Mouse (Mus musculus): ENCODE measurements around the gene Ensa. TPM values are rescaled to one million over a fixed set of nuclear protein-coding genes. Genes with fewer than 3 reads are reported as not detected.

Ensa gene
- polyA plus RNA-seq (2012; rRNA removed) = 5.2 and 10.1 TPM in 2 replicates

DNA sequence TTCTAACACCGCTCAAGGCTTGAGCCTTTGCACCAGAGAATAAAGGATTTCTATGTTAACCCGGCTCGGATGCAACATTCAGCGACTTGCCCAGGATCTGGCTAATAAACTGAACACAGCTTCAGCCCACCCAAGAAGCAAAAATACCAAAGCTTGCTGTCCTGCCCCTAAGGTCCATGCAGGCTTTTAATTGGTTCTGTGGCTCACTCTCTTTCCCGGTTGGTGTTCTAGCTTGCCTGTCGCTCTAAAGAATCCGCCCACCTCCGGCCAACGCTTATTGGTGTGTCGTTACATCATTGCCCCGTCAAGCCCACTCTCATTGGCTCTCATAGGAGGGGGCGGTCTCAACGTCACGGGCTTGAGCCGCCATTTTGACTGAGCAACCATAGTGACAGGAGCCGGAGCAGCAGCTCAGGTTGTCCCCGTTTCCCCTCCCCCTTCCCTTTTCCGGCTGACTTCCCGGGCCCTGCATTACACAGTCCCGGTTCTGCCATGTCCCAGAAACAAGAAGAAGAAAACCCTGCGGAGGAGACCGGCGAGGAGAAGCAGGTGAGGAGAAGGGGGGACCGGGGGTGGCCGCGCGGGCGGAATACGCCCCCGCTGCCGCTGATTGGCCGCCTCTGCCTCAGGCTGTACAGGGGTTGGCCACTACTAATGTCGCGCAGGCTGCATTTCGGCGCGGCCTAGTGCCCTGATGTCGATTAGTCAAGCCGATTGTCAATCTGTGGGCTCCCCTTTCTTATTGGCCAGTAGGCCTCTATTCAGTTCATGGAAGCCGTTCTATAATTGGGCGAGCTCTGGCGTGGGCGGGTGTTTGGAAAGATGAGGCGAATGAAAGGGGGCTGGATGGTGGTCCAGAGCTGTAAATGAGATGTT is at the start of gene Ensa:
TSS of gene Ensa (plus strand) at position 366 of the 876 bp plus-strand sequence.
- no peaks in the 10 kb centered on the region for H3K27me3 ChIP-seq (ENCODE audit: control insufficient read depth, insufficient read depth, low read length)
- H3K4me1 ChIP-seq (ENCODE audit: control insufficient read depth, insufficient read depth, insufficient read length, low read length) = peaks cover 5% of the 10 kb centered on the region; the same call in 1 of the 2 replicates
- TF ChIP-seq CTCF (IDR thresholded peaks at IDR 0.05; ENCODE audit: extremely low read depth, insufficient read length, insufficient replicate concordance, low read depth, low read length) (no peak), POLR2A (IDR thresholded peaks at IDR 0.05; ENCODE audit: low read depth, low read length) (peak; percentile 52; the same call in 1 of the 2 replicates)
- H3K27ac ChIP-seq (ENCODE audit: insufficient read depth, low read depth, low read length) = peak within 1 kb of the TSS; percentile 76
- peak within 1 kb of the TSS; percentile 75 for H3K4me3 ChIP-seq (ENCODE audit: low read depth, low read length)
- H3K36me3 ChIP-seq (ENCODE audit: control insufficient read depth, insufficient read depth, low read length) = peaks cover 39% of the 10 kb centered on the region
- WGBS = under 1% methylated on average over 44 of the region's 44 CpGs

DNA sequence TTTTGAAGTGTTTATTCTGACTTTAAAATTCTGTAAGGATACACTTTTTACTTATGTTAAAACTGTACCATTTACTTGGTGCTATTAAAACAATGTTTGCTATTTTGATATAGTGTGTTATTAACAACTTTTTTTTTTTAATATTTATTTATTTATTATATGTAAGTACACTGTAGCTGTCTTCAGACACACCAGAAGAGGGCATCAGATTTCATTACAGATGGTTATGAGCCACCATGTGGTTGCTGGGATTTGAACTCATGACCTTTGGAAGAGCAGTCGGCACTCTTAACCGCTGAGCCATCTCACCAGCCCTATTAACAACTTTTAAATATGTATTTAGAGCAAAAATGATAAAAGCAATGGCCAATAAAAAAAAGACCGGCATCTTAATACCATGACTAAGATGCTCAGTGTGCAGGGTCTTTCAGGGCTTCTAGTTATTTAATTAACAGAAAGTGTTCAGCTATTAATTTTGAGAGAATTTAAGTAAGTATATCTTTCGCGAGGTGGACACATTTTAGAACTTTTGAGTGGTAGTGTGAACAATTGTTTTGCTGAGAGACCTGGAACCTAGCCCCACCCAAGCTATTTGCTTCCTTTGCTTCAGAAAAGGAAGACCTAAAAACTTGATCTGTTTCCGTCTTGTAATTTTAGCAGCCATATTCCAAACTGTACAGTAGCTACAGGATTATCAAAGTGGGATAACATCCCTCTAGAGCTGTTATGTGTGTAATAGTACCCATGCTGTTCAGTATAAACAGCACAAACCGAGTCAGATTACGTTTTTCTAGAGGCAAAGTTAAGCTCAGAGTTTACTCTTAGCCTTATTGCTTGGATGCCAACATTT is 36.8 kb upstream of the Ensa start:
- H3K4me3 ChIP-seq (ENCODE audit: low read depth, low read length) = no peak overlapping the region
- peak overlapping the region; percentile 40; the same call in 1 of the 2 replicates for H3K27ac ChIP-seq (ENCODE audit: insufficient read depth, low read depth, low read length)
- no peaks in the 10 kb centered on the region for H3K27me3 ChIP-seq (ENCODE audit: control insufficient read depth, insufficient read depth, low read length)
- 0 out of 2 replicates have a peak, but pooled peaks cover 1% of the 10 kb centered on the region for H3K4me1 ChIP-seq (ENCODE audit: control insufficient read depth, insufficient read depth, insufficient read length, low read length)
- 25% methylated on average over 8 of the region's 8 CpGs for WGBS
- no peak for TF ChIP-seq CTCF (IDR thresholded peaks at IDR 0.05; ENCODE audit: extremely low read depth, insufficient read length, insufficient replicate concordance, low read depth, low read length)
- no peak for TF ChIP-seq POLR2A (IDR thresholded peaks at IDR 0.05; ENCODE audit: low read depth, low read length)
- peaks cover 14% of the 10 kb centered on the region for H3K36me3 ChIP-seq (ENCODE audit: control insufficient read depth, insufficient read depth, low read length)

GRCm38 (mm10) chr3:95588604-95589086 is 36.1 kb upstream of the Ensa start, which contains the start of gene Golph3l:
Gene Golph3l (plus strand): TSS chr3:95588934.
- TF ChIP-seq CTCF (IDR thresholded peaks at IDR 0.05; ENCODE audit: extremely low read depth, insufficient read length, insufficient replicate concordance, low read depth, low read length) (no peak), POLR2A (IDR thresholded peaks at IDR 0.05; ENCODE audit: low read depth, low read length) (no peak)
- H3K36me3 ChIP-seq (ENCODE audit: control insufficient read depth, insufficient read depth, low read length) = peaks cover 18% of the 10 kb centered on the region
- peak within 1 kb of the TSS; percentile 80 for H3K4me3 ChIP-seq (ENCODE audit: low read depth, low read length)
- 0 out of 2 replicates have a peak, but pooled peaks cover 1% of the 10 kb centered on the region for H3K4me1 ChIP-seq (ENCODE audit: control insufficient read depth, insufficient read depth, insufficient read length, low read length)
- peak within 1 kb of the TSS; percentile 92 for H3K27ac ChIP-seq (ENCODE audit: insufficient read depth, low read depth, low read length)
- no peaks in the 10 kb centered on the region for H3K27me3 ChIP-seq (ENCODE audit: control insufficient read depth, insufficient read depth, low read length)
- WGBS = under 1% methylated on average over 12 of the region's 12 CpGs

GRCm38 (mm10) chr3:95598734-95599133 is 26.1 kb upstream of the Ensa start:
- Histone ChIP-seq H3K4me1 (ENCODE audit: control insufficient read depth, insufficient read depth, insufficient read length, low read length) (peaks cover 10% of the 10 kb centered on the region; the same call in 1 of the 2 replicates), H3K36me3 (ENCODE audit: control insufficient read depth, insufficient read depth, low read length) (peaks cover 29% of the 10 kb centered on the region), H3K4me3 (ENCODE audit: low read depth, low read length) (no peak overlapping the region), H3K27me3 (ENCODE audit: control insufficient read depth, insufficient read depth, low read length) (no peaks in the 10 kb centered on the region), H3K27ac (ENCODE audit: insufficient read depth, low read depth, low read length) (no peak overlapping the region)
- no peak for TF ChIP-seq CTCF (IDR thresholded peaks at IDR 0.05; ENCODE audit: extremely low read depth, insufficient read length, insufficient replicate concordance, low read depth, low read length)
- TF ChIP-seq POLR2A (IDR thresholded peaks at IDR 0.05; ENCODE audit: low read depth, low read length) = no peak

- 24% methylated on average over 3 of the region's 3 CpGs for WGBS
- Histone ChIP-seq H3K4me3 (ENCODE audit: low read depth, low read length) (no peak overlapping the region), H3K27me3 (ENCODE audit: control insufficient read depth, insufficient read depth, low read length) (no peaks in the 10 kb centered on the region), H3K36me3 (ENCODE audit: control insufficient read depth, insufficient read depth, low read length) (peaks cover 18% of the 10 kb centered on the region), H3K27ac (ENCODE audit: insufficient read depth, low read depth, low read length) (peak overlapping the region; percentile 61), H3K4me1 (ENCODE audit: control insufficient read depth, insufficient read depth, insufficient read length, low read length) (peaks cover 10% of the 10 kb centered on the region; the same call in 1 of the 2 replicates)
- TF ChIP-seq POLR2A (IDR thresholded peaks at IDR 0.05; ENCODE audit: low read depth, low read length) (no peak), CTCF (IDR thresholded peaks at IDR 0.05; ENCODE audit: extremely low read depth, insufficient read length, insufficient replicate concordance, low read depth, low read length) (no peak)
Measured at GRCm38 (mm10) chr3:95601287-95601686, 23.5 kb upstream of the Ensa start.

GRCm38 (mm10) chr3:95606096-95606495 is 18.7 kb upstream of the Ensa start:
- WGBS = 86% methylated on average over 3 of the region's 3 CpGs
- H3K27ac ChIP-seq (ENCODE audit: insufficient read depth, low read depth, low read length) = no peak overlapping the region
- peaks cover 1% of the 10 kb centered on the region; the same call in 1 of the 2 replicates for H3K4me1 ChIP-seq (ENCODE audit: control insufficient read depth, insufficient read depth, insufficient read length, low read length)
- H3K27me3 ChIP-seq (ENCODE audit: control insufficient read depth, insufficient read depth, low read length) = no peaks in the 10 kb centered on the region
- TF ChIP-seq POLR2A (IDR thresholded peaks at IDR 0.05; ENCODE audit: low read depth, low read length) (no peak), CTCF (IDR thresholded peaks at IDR 0.05; ENCODE audit: extremely low read depth, insufficient read length, insufficient replicate concordance, low read depth, low read length) (no peak)
- no peak overlapping the region for H3K4me3 ChIP-seq (ENCODE audit: low read depth, low read length)
- peaks cover 33% of the 10 kb centered on the region for H3K36me3 ChIP-seq (ENCODE audit: control insufficient read depth, insufficient read depth, low read length)
